Mouse (Mus musculus): ENCODE measurements at regions not wholly inside any gene's neighbourhood (a gene's known extent, or its start where the extent isn't known, plus 50 kb on each side); places are given as distances from the start of the nearest gene placed in this dataset.

DNA sequence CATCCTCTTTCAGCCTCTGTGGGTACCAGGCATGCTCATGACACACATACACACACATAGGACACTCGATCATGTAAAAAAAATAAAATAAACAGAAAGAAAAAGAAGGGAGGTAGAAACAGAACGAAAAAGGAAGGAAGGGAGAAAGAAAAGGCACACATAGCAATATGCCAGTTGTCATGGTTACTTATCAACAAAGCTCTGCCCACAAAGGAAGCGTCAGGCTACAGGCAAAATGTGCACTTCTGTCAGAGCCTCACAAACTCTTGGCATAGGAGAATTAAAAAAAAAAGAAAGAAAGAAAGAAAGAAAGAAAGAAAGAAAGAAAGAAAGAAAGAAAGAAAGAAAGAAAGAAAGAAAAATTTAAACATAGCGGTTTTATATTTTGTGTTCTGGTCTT is 56.9 kb upstream of the Sox2 start:
- H3K9me3 ChIP-seq (replicated peaks; ENCODE audit: control insufficient read depth, low read length): no peaks in the 10 kb centered on the region
- ATAC-seq (ENCODE audit: low read depth): no peak
- no peaks in the 10 kb centered on the region for H3K36me3 ChIP-seq (ENCODE audit: control insufficient read depth, insufficient read depth)
- H3K27me3 ChIP-seq (ENCODE audit: control insufficient read depth, insufficient read depth, low read depth, low read length): no peaks in the 10 kb centered on the region
- no peak overlapping the region for H3K4me3 ChIP-seq (ENCODE audit: low read depth, low read length)
- H3K9ac ChIP-seq (ENCODE audit: low read depth, low read length): no peak overlapping the region
- no peak overlapping the region for H3K27ac ChIP-seq (ENCODE audit: low read length)
- H3K4me1 ChIP-seq (ENCODE audit: control insufficient read depth, low read depth, low read length): no peaks in the 10 kb centered on the region
- no peak overlapping the region for H3K4me2 ChIP-seq (ENCODE audit: low read depth, low read length)
- WGBS (ENCODE audit: insufficient replicate concordance): 36% methylated on average over 4 of the region's 4 CpGs

DNA sequence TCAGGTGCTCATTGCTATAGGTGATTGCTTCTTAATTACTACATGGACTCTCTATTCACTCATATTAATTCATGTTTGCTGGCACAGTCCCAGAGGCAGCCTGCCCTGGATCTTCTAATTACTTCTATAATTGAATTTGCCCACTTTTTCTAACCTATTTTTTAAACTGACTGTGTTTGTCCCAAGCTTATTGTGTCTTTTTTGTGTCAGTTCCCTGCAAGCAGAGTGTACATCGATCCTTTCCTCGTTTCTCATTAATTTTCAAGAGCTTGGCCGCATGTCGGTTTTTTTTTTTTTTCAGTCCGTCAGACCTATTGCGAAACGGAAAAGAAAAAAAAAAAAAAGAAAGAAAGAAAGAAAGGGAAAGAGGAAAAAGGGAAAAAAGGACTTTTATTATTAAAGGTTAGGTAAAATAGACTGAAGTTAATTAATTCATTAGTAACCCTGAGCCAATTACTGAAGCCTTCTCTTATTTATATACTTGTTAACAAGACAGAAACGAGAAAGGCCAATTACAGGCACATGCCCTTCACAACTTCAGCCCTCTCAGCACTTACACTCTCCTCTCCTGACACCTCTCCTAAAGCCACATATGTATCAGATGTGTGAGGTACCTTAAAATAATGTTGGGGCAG is 72.2 kb upstream of the Sox2 start:
- Histone ChIP-seq H3K36me3 (ENCODE audit: control insufficient read depth, insufficient read depth) (no peaks in the 10 kb centered on the region), H3K27ac (ENCODE audit: low read length) (no peak overlapping the region), H3K9ac (ENCODE audit: low read depth, low read length) (no peak overlapping the region), H3K4me2 (ENCODE audit: low read depth, low read length) (no peak overlapping the region), H3K4me1 (ENCODE audit: control insufficient read depth, low read depth, low read length) (no peaks in the 10 kb centered on the region), H3K27me3 (ENCODE audit: control insufficient read depth, insufficient read depth, low read depth, low read length) (no peaks in the 10 kb centered on the region), H3K9me3 (replicated peaks; ENCODE audit: control insufficient read depth, low read length) (no peaks in the 10 kb centered on the region), H3K4me3 (ENCODE audit: low read depth, low read length) (no peak overlapping the region)
- ATAC-seq (ENCODE audit: low read depth): no peak
- 58% methylated on average over 8 of the region's 8 CpGs for WGBS (ENCODE audit: insufficient replicate concordance)

GRCm38 (mm10) chr3:34577115-34577514 is 73.1 kb upstream of the Sox2 start:
- no peak overlapping the region for H3K9ac ChIP-seq (ENCODE audit: low read depth, low read length)
- no peak overlapping the region for H3K4me2 ChIP-seq (ENCODE audit: low read depth, low read length)
- WGBS (ENCODE audit: insufficient replicate concordance): 65% methylated on average over 6 of the region's 6 CpGs
- H3K36me3 ChIP-seq (ENCODE audit: control insufficient read depth, insufficient read depth): no peaks in the 10 kb centered on the region
- no peak for ATAC-seq (ENCODE audit: low read depth)
- no peak overlapping the region for H3K27ac ChIP-seq (ENCODE audit: low read length)
- no peaks in the 10 kb centered on the region for H3K4me1 ChIP-seq (ENCODE audit: control insufficient read depth, low read depth, low read length)
- H3K27me3 ChIP-seq (ENCODE audit: control insufficient read depth, insufficient read depth, low read depth, low read length): no peaks in the 10 kb centered on the region
- H3K4me3 ChIP-seq (ENCODE audit: low read depth, low read length): no peak overlapping the region
- no peaks in the 10 kb centered on the region for H3K9me3 ChIP-seq (replicated peaks; ENCODE audit: control insufficient read depth, low read length)

DNA sequence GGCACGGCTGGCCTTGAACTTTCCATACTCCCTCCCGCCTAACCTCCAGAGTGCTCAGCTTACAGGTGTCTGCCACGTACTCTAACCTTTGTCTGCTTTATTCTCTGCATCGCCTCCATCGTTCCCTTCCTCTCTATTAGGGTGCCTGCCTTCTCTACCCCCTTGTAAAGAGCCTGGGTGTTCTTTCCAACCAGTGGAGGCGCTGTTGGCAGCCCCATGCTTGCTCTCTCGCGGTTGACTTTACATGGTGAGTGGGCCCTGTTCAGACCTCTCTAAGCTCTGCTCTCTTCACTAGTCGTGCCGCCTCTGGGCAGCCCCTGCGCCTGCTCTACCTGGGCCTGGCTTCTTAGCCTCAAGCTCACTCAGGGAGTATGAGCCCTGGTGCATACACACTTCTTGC is 74.0 kb upstream of the Sox2 start:
- ATAC-seq (ENCODE audit: low read depth): no peak

GRCm38 (mm10) chr3:34574711-34575350 is 75.4 kb upstream of the Sox2 start:
- Histone ChIP-seq H3K4me2 (ENCODE audit: low read depth, low read length) (no peak overlapping the region), H3K36me3 (ENCODE audit: control insufficient read depth, insufficient read depth) (no peaks in the 10 kb centered on the region), H3K4me1 (ENCODE audit: control insufficient read depth, low read depth, low read length) (no peaks in the 10 kb centered on the region), H3K27me3 (ENCODE audit: control insufficient read depth, insufficient read depth, low read depth, low read length) (no peaks in the 10 kb centered on the region), H3K27ac (ENCODE audit: low read length) (no peak overlapping the region), H3K9ac (ENCODE audit: low read depth, low read length) (no peak overlapping the region), H3K4me3 (ENCODE audit: low read depth, low read length) (no peak overlapping the region), H3K9me3 (replicated peaks; ENCODE audit: control insufficient read depth, low read length) (no peaks in the 10 kb centered on the region)
- WGBS (ENCODE audit: insufficient replicate concordance): 57% methylated on average over 9 of the region's 9 CpGs
- no peak for ATAC-seq (ENCODE audit: low read depth)

More for the DNA sequence above, 74.0 kb upstream of the Sox2 start:
- H3K27me3 ChIP-seq (ENCODE audit: control insufficient read depth, insufficient read depth, low read depth, low read length): no peaks in the 10 kb centered on the region
- H3K4me2 ChIP-seq (ENCODE audit: low read depth, low read length): no peak overlapping the region
- H3K4me1 ChIP-seq (ENCODE audit: control insufficient read depth, low read depth, low read length): no peaks in the 10 kb centered on the region
- H3K36me3 ChIP-seq (ENCODE audit: control insufficient read depth, insufficient read depth): no peaks in the 10 kb centered on the region
- no peak overlapping the region for H3K4me3 ChIP-seq (ENCODE audit: low read depth, low read length)
- no peak overlapping the region for H3K27ac ChIP-seq (ENCODE audit: low read length)
- H3K9ac ChIP-seq (ENCODE audit: low read depth, low read length): no peak overlapping the region
- WGBS (ENCODE audit: insufficient replicate concordance): 36% methylated on average over 11 of the region's 11 CpGs
- H3K9me3 ChIP-seq (replicated peaks; ENCODE audit: control insufficient read depth, low read length): no peaks in the 10 kb centered on the region

- Histone ChIP-seq H3K36me3 (ENCODE audit: control insufficient read depth, insufficient read depth) (no peaks in the 10 kb centered on the region), H3K27ac (ENCODE audit: low read length) (no peak overlapping the region), H3K9ac (ENCODE audit: low read depth, low read length) (no peak overlapping the region), H3K4me3 (ENCODE audit: low read depth, low read length) (no peak overlapping the region), H3K9me3 (replicated peaks; ENCODE audit: control insufficient read depth, low read length) (no peaks in the 10 kb centered on the region), H3K4me1 (ENCODE audit: control insufficient read depth, low read depth, low read length) (no peaks in the 10 kb centered on the region), H3K27me3 (ENCODE audit: control insufficient read depth, insufficient read depth, low read depth, low read length) (no peaks in the 10 kb centered on the region), H3K4me2 (ENCODE audit: low read depth, low read length) (no peak overlapping the region)
- 58% methylated on average over 7 of the region's 7 CpGs for WGBS (ENCODE audit: insufficient replicate concordance)
- ATAC-seq (ENCODE audit: low read depth): no peak
Measured at GRCm38 (mm10) chr3:34573312-34573711, 76.9 kb upstream of the Sox2 start.

GRCm38 (mm10) chr3:34572081-34572480 is 78.1 kb upstream of the Sox2 start:
- no peaks in the 10 kb centered on the region for H3K27me3 ChIP-seq (ENCODE audit: control insufficient read depth, insufficient read depth, low read depth, low read length)
- H3K4me1 ChIP-seq (ENCODE audit: control insufficient read depth, low read depth, low read length): no peaks in the 10 kb centered on the region
- no peak overlapping the region for H3K4me2 ChIP-seq (ENCODE audit: low read depth, low read length)
- no peak overlapping the region for H3K9ac ChIP-seq (ENCODE audit: low read depth, low read length)
- H3K36me3 ChIP-seq (ENCODE audit: control insufficient read depth, insufficient read depth): no peaks in the 10 kb centered on the region
- H3K9me3 ChIP-seq (replicated peaks; ENCODE audit: control insufficient read depth, low read length): no peaks in the 10 kb centered on the region
- no peak overlapping the region for H3K4me3 ChIP-seq (ENCODE audit: low read depth, low read length)
- ATAC-seq (ENCODE audit: low read depth): no peak
- 55% methylated on average over 6 of the region's 6 CpGs for WGBS (ENCODE audit: insufficient replicate concordance)
- no peak overlapping the region for H3K27ac ChIP-seq (ENCODE audit: low read length)

DNA sequence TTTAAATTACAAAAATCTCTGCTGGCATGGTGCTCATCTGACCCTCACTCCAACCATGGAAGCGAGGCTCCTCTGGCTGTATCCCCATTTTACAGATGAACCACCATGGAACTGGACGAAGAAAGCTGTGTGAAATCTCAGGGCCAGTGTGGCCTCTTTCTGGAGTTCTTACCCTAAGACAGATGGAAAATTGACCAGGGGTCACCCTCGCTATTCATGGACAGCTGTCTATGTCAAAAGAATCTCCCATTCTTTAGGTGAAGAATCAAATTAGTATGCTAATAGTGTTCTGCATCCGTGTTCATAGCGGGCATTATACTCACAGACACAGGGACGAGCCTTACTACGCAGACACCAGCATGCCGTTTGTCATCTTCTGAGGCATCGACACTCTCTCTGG is 78.6 kb upstream of the Sox2 start:
- Histone ChIP-seq H3K9ac (ENCODE audit: low read depth, low read length) (no peak overlapping the region), H3K36me3 (ENCODE audit: control insufficient read depth, insufficient read depth) (no peaks in the 10 kb centered on the region), H3K27me3 (ENCODE audit: control insufficient read depth, insufficient read depth, low read depth, low read length) (no peaks in the 10 kb centered on the region), H3K27ac (ENCODE audit: low read length) (no peak overlapping the region), H3K4me1 (ENCODE audit: control insufficient read depth, low read depth, low read length) (no peaks in the 10 kb centered on the region), H3K4me2 (ENCODE audit: low read depth, low read length) (no peak overlapping the region), H3K9me3 (replicated peaks; ENCODE audit: control insufficient read depth, low read length) (no peaks in the 10 kb centered on the region), H3K4me3 (ENCODE audit: low read depth, low read length) (no peak overlapping the region)
- 70% methylated on average over 9 of the region's 9 CpGs for WGBS (ENCODE audit: insufficient replicate concordance)
- ATAC-seq (ENCODE audit: low read depth): no peak

- WGBS (ENCODE audit: insufficient replicate concordance): 71% methylated on average over 10 of the region's 10 CpGs
- ATAC-seq (ENCODE audit: low read depth): no peak
Measured at GRCm38 (mm10) chr3:34569998-34570397, 80.2 kb upstream of the Sox2 start.

More at GRCm38 (mm10) chr3:34569998-34570397, 80.2 kb upstream of the Sox2 start:
- no peak overlapping the region for H3K27ac ChIP-seq (ENCODE audit: low read length)
- H3K4me1 ChIP-seq (ENCODE audit: control insufficient read depth, low read depth, low read length): no peaks in the 10 kb centered on the region
- H3K36me3 ChIP-seq (ENCODE audit: control insufficient read depth, insufficient read depth): no peaks in the 10 kb centered on the region
- H3K9ac ChIP-seq (ENCODE audit: low read depth, low read length): no peak overlapping the region
- no peaks in the 10 kb centered on the region for H3K9me3 ChIP-seq (replicated peaks; ENCODE audit: control insufficient read depth, low read length)
- no peak overlapping the region for H3K4me3 ChIP-seq (ENCODE audit: low read depth, low read length)
- H3K27me3 ChIP-seq (ENCODE audit: control insufficient read depth, insufficient read depth, low read depth, low read length): no peaks in the 10 kb centered on the region
- no peak overlapping the region for H3K4me2 ChIP-seq (ENCODE audit: low read depth, low read length)
